Mouse (Mus musculus) heart, adult 11 months (tissue): Measurements from ENCODE around the gene Mylk.

Source experiments
- DNase-seq: peaks from one replicate; pipeline ENCODE4 v3.0.0; 2022

Mylk gene

DNA sequence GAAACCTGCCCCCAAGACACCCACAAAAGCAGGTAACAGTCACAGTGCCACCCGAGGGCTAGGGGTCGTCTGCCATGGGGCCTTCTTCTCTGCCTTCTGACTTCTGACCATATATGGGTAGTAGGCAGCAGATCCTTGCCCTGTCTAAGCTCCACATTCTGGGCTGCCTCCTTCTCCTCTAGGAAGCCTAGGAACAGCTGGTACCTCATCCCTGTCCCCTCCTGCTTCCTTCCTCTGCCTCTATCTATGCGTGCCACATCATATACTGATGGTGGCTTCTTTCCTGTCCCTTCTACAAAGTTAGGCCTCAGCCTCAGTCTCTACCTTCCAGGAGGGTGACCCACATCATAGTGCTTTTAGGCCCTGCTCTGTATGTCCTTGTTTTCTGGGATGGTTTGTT lies 207.8 kb downstream of the Mylk start:
- DNase-seq: peak; percentile 92

GRCm38 (mm10) chr16:34953501-34953900 lies 208.5 kb downstream of the Mylk start:
- DNase-seq: peak; percentile 92

DNA sequence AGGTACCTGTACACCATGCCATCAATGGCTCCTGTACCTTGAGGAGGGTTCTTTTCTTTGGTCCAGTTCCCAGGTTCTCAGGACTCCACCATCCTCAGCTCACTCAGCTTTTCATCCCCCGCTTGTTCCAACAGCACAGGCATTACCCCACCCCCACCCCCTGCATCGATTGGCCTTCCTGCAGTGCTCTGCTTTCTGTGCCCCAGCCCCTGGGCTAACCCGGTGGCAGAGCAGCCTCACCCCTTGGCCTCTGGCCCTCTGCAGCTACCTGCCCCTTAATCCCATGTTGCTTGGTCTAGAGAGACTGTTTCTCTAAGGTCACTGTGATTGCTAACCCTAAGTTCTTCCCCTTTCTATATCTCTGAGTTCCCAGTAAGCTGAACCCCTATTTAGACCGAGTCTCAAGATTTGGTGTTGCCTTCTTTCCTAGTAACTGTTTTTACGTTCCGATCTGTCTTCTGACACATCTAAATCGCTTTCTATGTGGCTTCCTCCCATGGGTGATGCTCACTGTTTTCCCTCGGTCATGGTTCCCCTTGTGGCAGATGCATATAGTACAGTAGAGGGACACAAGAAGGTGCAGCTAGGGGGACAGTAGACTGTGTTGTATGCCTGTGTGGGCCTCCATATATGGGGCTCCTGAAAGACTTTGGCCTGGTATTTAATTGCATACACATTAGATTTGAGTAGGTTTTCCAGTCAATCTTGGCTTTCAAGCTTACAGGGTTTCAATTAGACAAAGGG lies 212.6 kb downstream of the Mylk start:
- DNase-seq: peak; percentile 91

DNA sequence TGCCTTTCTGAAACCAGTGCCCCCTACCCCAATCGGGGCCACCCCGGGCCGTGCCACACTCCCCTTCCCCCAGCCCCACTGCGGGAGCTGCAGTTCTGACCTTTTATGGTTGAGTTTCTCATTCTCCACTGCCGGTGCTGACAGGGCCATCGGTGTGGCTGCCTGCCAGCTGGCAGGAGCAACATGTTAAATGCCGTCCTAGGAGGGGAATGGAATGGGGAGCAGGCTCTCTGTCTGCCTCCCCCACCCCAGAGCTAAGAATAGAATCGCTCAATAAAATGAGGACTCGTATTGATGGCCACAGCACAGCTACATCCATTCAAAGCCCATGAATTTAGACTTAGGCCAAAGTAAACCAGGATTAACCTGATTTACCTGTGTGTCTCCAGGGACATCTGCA lies 213.7 kb downstream of the Mylk start:
- peak; percentile 99 for DNase-seq

DNA sequence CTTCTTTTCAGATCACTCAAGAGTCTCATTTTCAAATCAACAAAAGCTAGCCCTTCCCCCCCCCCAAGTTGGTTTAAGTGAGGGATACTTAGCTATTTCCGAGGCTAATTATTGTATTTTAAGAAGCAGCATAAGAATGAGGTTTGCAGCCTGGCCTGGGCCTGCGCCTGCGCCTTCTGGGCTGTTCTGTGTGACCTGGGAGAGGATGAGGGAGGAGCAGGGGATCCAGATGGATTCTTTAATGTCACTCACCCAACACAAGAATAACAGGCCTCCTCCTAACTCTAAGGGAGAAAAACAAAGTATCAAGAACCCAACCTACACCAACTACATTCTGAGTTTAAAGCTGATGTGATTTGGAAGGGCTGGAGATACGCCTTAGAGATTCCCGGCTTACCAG lies 214.3 kb downstream of the Mylk start:
- DNase-seq: peak; percentile 93

GRCm38 (mm10) chr16:34960243-34960642 lies 215.2 kb downstream of the Mylk start:
- peak; percentile 96 for DNase-seq

GRCm38 (mm10) chr16:34960866-34961582 lies 216.0 kb downstream of the Mylk start:
- peak; percentile 91 for DNase-seq

DNA sequence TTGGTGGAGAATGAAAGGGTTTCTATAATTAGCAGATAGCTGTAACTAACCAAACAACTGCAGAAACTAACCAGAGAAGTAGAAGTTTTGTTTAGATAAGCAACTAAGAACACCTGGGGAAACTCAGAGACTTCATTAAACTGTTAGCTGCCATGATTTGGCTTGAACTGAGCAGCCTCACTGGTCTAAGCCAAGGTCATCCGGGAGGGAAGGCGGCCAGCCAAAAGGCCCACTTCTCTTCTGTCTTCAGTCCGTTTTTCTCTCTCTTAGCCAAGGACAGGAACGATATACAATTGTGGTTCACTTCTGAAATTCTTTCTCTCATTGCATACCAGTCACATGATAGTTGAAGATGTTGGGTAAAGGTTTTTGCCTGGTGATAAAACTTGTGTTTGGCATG lies 217.3 kb downstream of the Mylk start:
- DNase-seq: peak; percentile 92

DNA sequence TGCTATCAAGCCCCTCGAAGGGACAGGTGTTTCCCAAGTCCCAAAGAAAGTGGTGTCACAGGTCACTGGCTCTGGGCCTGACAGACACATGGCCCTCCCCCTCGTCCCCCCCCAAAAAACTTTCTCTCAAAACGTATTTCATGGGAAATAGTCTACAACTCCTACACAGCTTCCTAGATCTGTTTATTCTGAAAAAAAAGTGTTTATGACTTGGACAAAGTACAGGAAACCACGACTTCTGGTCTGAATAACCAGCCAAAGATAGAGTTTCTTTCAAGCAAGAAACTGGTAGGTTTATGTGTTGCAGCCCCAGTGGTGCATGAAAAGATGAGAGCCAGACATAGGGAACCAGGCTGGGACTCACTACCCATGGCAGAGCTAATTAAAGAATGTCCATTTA lies 218.0 kb downstream of the Mylk start:
- no peak for DNase-seq

GRCm38 (mm10) chr16:34966620-34967081 lies 221.6 kb downstream of the Mylk start:
- no peak for DNase-seq

DNA sequence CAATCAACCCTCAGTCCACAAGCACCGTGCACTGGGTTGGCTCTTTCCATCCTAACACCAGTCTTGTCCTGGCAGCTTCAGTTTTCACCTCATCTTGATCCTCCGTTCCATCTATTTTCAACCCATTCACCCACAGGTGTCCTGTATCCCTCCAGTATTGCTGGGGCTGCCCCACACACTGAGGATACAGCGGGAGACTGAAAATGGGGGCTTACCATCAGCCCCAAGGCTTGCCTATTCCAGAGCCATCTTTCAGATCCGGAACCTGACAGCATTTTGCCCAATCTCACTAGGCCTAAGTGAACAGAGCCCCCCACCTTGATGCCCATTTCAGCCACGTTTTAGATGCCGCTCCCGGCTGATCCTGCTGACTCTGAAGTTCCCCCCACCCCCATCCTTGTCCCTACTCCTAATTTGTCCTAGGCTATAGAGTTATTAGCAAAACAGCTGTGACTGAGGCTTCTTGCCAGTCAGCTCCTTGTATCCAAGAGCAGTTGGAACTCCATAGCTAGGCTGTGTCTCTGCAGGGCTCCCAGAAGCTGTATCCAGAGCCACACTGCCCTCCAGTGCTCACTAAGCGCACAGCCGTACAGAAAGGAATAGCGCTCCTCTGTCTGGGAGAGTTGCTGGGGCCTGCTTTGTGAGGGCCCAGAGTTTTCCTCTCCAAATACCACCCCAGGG lies 222.2 kb downstream of the Mylk start:
- DNase-seq: peak; percentile 99

DNA sequence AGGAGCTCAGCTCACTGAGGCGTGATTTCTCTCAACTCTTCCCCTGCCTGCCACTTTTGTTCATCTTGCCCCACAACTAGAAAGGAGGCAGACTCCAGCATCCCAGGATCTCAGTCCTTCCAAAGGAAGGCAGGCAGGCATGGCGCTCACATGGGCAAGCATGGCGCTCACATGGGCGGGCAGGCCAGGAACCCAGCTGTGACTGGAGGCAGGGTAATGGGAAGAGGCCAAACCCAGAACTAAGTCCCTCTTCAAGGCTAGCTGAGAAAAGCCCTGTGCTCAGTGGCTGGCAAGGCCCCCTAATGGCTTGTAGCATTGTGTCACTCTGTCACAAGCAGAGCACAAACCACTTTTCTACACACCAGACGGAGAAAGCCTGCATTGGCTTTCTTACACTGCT lies 223.2 kb downstream of the Mylk start:
- no peak for DNase-seq

DNA sequence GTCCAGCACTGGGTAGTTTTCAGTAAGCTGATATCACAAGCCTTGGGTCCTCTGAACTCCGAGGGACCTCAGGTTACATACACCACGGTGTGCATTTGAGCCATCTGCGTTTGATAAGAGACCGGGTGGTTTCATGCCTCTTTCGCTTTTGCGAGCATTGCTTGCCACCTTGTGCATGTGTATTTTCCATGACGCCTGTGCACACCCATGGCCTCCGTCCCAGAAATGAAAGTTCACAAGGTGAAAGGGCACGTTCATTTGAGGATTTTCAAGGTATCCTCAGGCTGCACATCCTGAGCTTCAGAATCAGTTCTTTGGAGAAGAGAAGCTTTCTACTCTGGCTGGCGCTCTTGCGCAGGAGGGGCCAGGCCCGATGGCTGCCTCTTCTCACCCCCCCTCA lies 227.5 kb downstream of the Mylk start:
- no peak for DNase-seq

- DNase-seq: no peak
Measured at GRCm38 (mm10) chr16:34975544-34975943, 230.5 kb downstream of the Mylk start.

DNA sequence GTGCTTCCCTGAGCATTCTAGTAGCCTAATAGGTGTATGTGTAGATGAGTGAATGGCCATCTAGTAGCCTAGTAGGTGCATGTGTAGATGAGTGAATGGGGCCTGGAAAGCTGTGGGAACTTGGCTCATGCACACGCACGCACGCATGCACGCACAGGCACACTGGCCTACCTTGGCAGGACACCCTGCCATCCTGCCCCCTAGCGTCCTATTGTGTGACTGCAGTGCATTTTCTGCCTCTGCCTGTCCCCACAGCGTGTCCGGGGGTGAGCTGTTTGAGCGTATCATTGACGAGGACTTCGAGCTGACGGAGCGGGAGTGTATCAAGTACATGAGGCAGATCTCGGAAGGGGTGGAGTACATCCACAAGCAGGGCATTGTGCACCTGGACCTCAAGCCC lies 231.6 kb downstream of the Mylk start:
- DNase-seq: no peak

DNA sequence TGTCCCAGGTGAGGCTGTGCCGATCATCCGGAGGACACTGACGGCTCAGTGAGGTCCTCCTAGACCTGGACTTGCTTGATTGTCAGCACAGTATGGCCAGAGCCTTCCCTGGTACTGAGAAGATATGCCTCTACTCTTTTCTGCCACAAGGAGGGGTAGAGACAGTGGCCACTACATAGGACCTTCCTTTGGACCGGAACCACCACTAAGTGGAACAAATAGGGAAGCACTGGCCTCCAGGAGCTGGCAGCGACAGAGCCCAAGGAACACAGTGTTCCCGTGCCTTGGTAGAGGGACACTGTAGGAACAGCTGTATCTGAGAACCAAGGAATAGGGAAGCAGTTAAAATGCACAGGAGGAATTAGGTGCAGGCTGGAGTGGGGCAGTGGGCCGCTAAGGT lies 233.0 kb downstream of the Mylk start:
- DNase-seq: no peak

- DNase-seq: no peak
Measured at GRCm38 (mm10) chr16:34981009-34981408, 236.0 kb downstream of the Mylk start.

DNA sequence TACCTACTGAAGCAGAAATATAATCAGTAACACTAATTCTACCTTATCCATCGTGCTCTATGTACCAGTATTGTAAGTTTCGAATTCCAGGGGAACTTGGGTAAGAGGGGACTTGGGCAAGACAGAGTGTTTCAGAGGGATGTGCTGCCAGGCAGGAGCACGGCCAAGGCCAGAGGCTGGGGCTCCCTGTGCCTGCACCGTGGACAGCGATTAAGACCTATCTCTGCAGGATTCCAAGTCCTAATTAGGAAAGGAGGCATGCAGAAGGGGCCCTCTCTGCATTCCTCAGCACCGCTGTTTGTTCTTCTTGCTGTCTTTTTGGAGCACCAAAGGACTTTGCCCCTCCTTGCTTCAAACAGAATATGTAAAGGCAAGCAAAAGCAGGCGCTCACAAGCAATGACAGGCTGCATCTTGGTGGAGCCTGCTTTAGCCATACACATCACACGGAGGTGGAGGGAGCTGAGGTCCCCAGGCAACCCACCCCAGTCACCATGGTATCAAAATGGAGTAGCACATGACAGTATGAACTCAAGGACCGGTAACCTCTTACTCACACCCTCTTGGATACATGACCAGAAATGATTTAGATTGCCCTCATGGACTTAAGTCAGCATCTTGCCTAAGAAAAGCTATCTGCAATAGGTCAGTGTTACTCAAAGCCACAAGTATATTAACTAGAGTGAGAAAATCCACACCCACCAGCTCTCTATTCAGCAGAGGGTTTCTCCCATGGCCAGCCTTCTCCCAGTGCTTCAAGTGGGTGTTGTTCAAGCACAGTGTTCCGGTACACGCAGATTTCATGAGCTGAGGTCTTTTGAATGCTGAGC lies 239.4 kb downstream of the Mylk start:
- no peak for DNase-seq

GRCm38 (mm10) chr16:34985031-34985346 lies 240.0 kb downstream of the Mylk start:
- DNase-seq: no peak

DNA sequence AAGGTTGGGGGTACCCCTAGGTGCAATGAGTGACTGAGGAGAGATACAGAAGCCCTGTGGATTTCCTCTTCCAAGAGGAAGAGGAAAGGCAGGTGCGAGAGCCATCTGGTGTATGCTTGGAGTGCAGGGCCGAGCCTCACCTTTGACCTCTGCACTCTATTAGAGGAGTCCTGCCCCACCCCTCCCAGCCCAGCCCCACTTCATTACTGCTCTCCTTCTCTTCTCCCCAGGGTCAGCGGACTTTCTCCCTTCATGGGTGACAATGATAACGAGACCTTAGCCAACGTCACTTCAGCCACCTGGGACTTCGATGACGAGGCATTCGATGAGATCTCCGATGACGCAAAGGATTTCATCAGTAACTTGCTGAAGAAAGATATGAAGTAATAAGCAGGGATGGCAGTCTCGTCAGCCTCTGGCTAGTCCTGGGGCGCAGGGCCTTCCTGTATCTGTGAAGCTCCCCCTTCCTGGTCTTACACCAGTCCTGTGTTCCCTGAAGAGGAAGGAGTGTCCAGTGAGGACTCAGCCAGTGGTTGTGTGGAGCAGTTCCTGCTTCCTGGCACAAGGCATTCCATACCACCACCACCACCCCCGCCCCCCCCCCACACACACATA lies 241.3 kb downstream of the Mylk start:
- DNase-seq: no peak

DNA sequence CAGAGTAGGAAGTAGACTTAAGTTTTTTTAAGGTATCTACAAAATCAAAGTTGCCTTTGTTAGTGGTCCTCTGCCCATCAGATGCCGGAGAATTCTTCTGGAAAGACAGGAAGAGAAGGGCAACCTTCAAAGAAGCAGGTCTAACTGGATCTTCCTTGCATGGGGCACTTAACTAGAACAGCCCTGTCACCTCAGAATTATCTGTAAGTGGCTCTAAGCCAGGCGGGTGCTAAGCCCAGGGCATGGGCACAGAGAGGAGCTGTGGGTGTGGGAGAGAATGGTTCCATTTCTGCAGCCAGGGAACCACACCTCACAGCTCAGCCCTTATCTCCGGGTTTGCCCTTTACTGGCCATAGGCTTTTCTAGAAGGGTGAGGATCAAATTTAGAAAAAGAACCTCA lies 246.4 kb downstream of the Mylk start:
- no peak for DNase-seq

DNA sequence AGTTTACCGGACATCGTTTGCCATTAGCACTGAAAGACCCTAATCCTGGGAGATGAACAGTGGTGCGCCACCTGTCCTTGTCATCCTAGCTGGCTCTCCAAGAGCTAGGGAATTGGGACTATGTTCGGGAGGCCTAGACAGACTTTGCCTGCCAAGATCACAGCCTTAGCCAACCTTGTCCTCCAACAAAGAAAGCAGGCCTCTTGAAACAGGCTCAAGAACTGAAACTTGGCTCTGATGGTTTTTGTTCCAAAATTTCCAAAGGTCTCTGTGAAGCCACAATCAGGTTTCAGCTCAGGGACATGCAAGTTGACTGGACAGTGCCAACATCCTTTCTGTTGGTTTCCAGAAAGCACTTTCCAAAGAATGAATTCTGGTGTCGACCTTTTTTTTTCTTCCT lies 247.8 kb downstream of the Mylk start:
- DNase-seq: peak; percentile 91
